Mouse (Mus musculus): Measurements from ENCODE around the gene Trcg1. TPM values are rescaled to one million over a fixed set of nuclear protein-coding genes. Genes with fewer than 3 reads are reported as not detected.

Trcg1 gene
- total RNA-seq, 1 experiment from 2014 or later, result not detected

DNA sequence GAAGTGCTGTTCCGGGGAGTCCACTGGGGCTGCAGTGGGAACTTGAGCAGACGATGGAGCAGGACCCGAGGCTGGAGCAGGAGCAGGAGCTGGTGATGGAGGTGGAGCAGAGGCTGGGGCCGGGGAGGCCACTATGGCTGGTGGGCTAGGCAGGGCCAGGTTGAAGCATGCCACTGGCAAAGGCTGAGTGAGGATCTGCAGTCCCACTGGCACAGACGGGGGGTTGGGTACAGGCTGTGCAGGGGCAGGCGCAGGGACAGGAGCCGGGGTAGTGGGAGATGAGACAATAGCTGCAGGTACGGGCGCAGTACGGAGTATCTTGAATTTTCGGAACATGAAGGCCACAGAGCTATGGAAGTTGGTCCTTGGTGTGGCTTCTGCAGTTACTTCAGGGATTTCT lies 20.5 kb downstream of the Trcg1 start:
- ATAC-seq (replicated peaks; ENCODE audit: insufficient number of reproducible peaks, low FRiP score, low TSS enrichment, poor library complexity, severe bottlenecking), result no peak

DNA sequence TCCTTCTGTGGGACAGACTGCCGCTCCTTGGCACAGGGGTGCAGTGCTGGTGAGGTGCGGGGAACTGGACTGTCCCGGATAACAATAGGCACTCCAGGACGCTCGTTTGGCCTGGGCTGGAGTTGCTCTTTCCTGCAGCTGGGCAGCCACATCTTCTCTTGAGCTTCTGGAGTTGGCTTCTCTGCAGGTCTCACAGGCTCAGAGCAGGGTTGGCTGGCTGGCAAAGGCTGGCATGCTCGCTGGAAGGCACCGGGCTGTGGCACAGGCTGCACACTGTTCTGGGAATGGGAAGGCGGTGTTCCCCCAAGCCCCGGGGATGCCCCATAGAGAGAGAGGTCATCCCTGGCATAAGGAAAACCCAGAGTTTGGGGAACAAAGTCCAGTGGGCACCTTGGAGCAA lies 21.3 kb downstream of the Trcg1 start:
- no peak for ATAC-seq (replicated peaks; ENCODE audit: insufficient number of reproducible peaks, low FRiP score, low TSS enrichment, poor library complexity, severe bottlenecking)

DNA sequence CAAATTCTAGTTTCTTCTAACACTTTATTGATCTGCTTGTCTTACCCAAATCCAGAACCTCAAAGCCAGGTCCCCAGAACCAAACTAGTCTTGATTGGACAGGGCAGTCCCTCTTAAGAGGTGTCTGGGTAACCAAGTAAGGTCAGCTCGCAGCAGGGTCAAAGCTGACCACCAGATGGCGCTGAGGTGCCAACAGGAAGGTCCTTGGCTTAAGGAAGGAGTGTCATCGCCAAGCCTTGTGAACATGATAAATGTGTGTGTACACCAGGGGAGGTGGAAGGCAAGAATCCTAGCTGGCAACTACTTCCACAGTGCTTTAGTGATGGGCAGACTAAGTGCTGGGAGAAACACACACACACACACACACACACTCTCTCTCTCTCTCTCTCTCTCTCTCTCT lies 23.4 kb downstream of the Trcg1 start:
- ATAC-seq (replicated peaks; ENCODE audit: insufficient number of reproducible peaks, low FRiP score, low TSS enrichment, poor library complexity, severe bottlenecking), result peak; percentile 71

DNA sequence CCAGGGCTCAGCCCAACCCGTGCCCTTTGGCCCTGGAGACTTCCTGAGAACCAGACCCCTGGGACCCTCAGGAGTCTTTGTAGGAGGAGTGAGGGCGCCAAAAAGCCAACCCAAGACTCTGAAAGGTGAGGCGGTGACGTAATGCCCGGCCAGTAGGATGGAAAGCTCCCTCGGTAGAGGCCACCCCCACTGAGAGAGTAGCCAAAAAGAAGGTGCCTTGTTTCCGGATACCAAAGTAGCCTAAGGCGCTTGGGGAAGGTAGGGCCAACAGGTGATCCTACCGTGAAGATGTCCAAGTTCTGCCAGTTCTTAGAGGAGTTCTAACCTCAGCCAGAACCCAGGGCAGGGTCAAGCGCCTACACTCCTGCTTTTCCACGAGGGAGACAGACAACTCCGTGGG lies 24.6 kb downstream of the Trcg1 start:
- no peak for ATAC-seq (replicated peaks; ENCODE audit: insufficient number of reproducible peaks, low FRiP score, low TSS enrichment, poor library complexity, severe bottlenecking)

DNA sequence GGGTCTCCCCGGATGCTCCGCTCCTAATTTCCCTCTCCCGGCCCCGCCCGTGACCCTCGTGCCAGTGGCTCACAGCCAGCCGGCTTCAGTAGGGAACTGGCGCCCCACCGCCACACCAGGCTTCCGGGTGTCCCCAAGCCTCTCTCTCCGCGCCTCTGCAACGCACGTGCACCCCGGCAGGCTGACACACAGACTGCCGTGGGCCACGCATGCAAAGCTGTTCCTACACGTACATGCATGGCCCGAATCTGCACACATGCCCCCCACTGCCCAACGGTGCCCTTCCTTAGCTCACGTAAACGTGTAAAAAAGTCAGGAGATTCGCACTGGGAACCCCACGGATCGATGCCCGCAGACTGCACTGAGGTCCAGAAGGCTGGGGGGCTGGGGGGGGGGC lies 25.2 kb downstream of the Trcg1 start:
- ATAC-seq (replicated peaks; ENCODE audit: insufficient number of reproducible peaks, low FRiP score, low TSS enrichment, poor library complexity, severe bottlenecking), result no peak

DNA sequence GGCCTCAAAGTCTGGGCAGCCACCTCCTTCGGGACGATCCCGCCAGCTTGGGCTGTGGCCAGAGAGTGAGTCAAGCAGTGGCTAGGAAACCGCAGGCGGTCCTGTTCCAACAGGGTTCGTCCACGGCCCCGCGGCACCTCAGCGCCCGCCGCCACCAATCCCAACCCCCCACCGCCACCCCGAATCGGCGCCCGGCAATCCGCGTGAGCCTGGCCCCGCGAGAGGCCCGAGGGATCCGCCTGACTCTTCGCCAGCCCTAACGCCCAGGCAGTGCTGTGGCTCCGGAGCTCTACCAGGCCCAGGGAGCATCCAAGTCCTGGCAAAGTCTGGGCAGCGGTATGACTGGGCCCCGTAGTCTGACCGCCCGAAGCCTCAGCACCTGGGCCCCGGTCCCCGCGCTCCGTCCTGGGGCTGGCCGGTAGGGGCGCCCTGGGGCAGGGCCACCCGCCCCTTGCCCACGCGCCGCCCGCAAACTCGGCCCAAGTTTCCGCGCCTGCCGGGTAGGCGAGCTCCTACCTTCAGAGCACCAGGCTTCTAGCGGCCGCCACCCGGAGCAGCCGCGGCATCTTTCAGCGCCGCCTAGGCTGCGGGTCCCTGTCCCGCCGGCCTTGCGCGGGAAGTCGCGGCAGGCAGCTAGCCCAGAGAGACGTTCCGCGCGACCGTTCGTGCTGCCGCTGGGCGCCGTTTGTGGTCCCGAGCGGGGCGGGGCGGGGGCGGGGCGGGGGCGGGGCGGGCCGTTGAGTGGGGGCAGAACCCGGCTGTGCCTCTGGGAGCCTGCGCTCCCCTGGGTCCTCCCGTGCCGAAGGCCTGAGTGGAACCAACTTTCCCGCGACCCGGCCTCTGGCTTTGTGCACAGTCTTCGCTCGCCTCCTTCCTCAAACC lies 25.8 kb downstream of the Trcg1 start, which contains the start of gene 1700017B05Rik:
Gene 1700017B05Rik, minus strand, starts transcription at position 700 of the 882 bp plus-strand sequence.
- ATAC-seq (replicated peaks; ENCODE audit: insufficient number of reproducible peaks, low FRiP score, low TSS enrichment, poor library complexity, severe bottlenecking), result 0 out of 2 replicates have a peak, but pooled peaks have one; percentile 6

DNA sequence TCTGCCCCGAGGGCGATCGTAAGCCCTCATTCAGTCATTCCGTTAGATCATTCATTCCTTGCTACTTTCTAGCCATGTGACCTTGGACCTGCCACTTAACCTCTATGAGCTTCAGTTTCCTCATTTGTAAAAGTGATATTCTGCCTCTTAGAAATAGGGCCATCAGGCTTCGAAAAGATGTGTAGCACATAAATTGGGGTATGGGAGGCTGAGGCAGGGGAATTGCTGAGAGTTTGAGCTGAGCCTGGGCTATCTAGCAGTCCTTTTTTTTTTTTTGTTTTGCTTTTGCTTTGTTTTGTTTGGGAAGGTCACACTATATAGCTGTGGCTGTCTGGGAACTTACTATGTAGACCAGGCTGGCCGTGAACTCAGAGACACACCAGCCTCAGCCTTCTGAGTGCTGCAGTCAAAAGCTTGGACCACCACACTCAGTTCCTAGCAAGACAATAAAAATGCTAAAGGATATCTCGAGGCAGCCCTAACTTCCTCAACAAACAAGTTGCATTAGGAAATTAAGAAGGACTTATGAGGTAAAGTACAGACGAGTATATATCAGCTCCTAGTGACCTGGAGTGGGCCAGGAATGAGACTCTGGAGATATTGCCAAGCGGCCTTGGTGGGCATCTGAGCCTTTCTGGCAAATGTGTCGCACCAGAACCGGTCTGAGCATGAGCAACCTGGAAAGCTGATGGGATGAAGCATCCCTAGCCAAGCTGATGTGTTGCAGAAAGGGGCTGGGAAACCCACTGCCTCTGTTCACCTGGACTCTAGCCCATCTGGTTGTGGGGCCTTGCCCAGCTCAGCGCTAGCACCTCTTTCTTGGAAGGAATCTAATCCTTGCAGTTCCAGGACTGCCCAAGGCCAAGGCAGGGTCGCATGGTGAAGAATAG lies 26.7 kb downstream of the Trcg1 start:
- ATAC-seq (replicated peaks; ENCODE audit: insufficient number of reproducible peaks, low FRiP score, low TSS enrichment, poor library complexity, severe bottlenecking), result peak; percentile 41

DNA sequence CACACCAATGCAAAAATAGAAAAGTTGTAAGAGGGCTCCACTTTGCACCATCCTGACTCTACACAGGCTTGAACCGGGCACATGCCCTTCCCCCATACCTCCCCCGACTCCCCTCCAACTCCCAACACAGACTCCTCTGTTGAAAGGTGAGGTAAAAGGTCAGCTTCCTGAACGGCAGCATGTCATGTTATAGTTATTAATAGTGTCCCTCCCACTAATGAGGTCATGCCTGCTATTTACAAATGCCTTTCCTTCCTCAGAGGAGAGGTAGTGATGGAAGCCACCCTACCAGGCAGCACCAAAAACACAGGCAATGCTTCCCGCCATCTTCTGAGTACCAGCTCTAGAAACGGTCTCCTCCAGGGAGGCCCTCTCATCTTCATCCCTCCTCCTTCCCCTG lies 28.8 kb downstream of the Trcg1 start:
- ATAC-seq (replicated peaks; ENCODE audit: insufficient number of reproducible peaks, low FRiP score, low TSS enrichment, poor library complexity, severe bottlenecking), result no peak

DNA sequence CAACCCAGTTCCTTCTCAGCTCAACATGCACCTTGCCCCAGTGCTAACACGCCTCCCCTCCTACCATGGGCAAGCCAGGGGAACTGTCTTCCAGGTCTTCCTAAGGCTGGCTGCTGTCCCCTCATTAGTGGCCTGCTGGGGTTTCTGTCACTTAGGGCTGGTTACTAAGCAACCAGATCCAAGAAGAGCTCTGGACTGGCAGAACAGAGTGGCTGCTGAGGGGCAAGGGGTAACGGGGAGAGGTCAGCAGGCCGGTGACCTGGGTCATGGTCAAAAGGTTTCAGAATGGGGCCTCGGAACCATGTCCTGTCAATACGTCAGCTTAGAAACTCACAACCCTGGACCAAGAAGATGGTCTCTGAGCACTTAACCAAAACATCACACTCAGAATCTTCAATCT lies 31.1 kb downstream of the Trcg1 start:
- ATAC-seq (replicated peaks; ENCODE audit: insufficient number of reproducible peaks, low FRiP score, low TSS enrichment, poor library complexity, severe bottlenecking), result no peak

DNA sequence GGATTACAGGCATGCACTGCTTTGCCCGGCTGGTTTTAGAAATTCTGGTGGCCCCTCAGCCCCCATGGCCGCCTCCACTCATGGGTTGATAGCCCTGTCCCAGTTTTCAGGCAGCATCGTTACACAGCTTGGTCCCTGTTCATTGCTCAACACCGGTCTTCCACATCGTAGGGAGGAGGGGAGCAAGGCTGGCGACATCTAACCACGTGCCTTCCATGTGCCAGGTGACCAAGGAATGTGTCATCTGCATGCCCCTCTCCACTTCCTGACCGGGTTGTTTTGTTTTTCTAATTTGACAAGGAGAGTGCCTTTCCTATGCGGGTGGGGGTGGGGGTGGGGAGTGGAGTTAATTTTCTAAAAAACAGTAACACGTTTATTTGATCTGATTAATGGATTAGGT lies 31.7 kb downstream of the Trcg1 start:
- ATAC-seq (replicated peaks; ENCODE audit: insufficient number of reproducible peaks, low FRiP score, low TSS enrichment, poor library complexity, severe bottlenecking), result no peak

DNA sequence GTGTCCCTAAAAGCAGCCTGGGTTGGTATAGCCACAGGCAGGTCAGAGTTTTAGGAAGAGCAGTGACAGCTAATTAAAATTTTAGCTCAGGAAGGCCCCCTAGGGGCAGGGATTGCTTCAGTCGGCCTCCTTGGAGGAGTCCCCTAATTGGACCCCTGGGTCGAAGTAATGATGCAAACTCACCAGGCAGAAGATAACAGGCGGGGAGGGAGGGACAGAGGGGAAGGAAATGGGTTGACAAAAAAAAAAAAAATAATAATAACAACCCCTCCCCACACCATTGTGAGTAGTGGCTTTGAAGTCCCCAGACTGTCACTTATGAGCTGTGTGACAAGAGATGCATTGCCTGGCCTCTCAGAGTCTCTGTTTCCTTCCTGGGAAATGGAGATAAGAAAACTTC lies 32.2 kb downstream of the Trcg1 start:
- ATAC-seq (replicated peaks; ENCODE audit: insufficient number of reproducible peaks, low FRiP score, low TSS enrichment, poor library complexity, severe bottlenecking), result no peak

DNA sequence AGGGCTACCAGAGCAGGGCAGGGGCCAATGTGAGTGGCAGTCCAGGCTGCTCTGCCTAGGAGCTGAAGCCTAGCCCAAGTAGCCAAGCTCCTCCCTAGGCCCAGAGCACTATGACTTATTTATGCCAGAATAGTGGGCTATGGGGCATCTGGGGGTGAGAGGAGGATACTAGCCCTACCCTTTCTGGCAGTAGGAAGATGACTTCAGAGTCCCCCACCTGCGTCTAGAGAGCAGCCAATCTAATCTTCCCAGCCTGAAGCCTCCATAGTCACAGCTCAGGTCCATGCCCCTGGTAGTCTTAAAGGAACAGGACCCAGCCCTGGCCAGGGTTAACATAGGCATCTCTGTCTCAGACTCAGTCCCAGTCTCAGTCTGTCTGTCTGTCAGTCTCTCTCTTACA lies 33.0 kb downstream of the Trcg1 start:
- no peak for ATAC-seq (replicated peaks; ENCODE audit: insufficient number of reproducible peaks, low FRiP score, low TSS enrichment, poor library complexity, severe bottlenecking)

DNA sequence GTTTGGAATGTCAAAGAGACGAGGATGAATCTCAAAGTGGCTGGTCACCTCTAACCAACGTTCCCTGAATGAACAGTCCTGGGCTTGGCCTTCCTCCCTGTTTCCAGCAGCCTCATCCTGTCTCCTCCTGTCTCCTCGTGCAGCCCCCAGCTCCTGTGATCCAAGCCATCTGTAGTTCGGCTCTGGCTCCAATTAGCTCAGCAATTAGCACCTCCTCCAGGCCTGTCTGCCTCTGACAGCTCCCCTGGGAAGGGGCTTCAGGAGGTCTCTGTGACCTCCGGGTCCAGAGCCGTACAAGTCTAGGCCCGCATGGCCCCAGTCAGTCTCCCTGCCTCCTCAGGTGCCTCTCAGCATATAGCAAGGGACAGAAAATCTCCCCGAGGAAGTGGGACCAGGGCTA lies 34.0 kb downstream of the Trcg1 start:
- no peak for ATAC-seq (replicated peaks; ENCODE audit: insufficient number of reproducible peaks, low FRiP score, low TSS enrichment, poor library complexity, severe bottlenecking)

DNA sequence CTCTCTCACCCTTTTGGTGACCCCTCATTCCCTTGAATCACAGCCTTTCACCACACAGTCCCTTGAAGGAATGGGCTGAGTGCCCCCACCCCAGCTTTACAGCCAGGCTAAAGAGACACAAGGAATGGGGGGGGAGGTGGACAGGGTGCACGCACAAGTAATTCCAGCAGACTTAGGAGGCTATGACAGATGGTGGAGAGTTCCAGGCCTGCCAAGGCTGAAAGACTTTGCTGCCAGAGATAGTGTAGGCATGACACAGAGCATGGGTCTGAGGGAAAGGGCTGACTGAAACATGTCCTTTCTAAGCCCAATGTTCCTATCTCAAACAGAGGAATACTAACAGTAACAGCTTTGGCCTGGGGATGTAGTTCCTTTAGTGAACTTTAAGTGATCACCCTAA lies 34.7 kb downstream of the Trcg1 start:
- ATAC-seq (replicated peaks; ENCODE audit: insufficient number of reproducible peaks, low FRiP score, low TSS enrichment, poor library complexity, severe bottlenecking), result no peak

DNA sequence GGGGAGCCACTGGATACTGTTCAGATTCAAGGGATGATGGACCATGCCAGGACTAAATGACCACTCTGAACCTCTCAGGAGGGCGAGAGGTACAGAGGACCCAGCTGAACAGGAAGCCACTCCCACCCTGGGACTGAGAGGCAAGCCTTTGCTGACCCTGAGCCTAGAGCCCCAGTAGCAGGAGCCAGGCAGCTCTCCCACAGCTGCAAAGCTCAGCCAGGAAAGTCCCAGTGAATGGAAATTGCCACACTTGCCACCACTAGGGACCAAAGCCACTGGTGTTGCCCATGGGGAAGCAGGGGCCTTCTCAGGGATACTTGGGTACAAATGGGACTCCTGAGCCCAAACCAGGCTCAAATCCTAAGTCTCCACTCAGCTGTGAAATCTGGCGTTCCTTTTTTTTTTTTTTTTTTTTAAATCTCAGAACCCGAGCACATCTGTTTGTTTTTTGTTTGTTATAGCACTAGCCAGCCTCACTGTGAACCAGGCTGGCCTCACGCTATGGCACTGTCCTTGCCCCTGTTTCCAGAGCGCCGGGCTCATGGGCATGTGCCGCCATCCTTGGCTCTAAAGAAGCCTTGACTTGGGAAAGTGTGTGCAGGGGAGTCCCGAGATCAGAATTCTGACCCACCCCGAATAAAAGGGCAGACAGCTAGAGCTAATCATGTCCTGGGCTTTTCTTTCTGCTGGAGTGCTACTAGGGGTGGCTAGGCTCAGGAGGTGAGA lies 35.6 kb downstream of the Trcg1 start:
- ATAC-seq (replicated peaks; ENCODE audit: insufficient number of reproducible peaks, low FRiP score, low TSS enrichment, poor library complexity, severe bottlenecking), result no peak

DNA sequence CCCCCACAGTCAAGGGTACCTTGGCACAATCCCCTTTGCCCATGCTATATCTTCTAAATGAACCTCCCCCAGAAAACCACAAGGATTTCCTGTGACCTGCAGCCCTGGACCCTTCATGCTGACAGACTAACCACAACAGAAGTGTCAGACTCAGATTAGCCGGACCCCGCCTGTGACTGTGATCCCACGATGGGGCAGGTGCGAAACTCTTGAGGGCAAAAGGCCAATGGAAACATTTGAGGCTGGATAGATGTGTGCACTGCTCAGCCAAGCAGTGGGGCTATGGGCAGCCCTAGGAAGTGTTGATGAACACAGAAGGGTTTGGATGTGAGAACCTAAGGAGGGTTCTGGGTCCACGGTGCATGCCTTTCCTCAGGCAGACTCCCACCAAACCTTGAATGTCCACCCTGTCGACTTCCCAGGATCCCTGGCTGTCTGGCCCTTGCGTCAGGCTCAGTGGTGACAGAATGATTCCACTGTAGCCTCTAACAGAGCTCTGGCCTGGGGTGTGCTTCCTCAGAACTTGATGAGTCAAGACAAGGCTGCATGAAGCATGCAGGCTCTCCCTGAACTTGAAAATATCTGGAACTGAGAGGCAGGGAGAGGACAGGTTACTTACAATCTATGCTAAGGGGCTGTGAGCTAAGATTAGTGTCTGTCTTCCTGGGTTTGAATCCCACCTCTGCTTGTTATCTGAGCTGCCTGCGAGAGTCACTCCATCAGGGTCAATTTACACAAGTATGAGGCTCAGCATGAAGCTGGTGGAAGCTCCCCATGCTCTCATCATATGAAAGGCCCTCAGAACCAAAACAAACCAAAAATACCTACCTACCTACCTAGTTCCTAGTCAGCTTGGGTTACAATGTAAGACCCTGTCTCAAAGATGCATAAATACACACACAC lies 36.8 kb downstream of the Trcg1 start:
- ATAC-seq (replicated peaks; ENCODE audit: insufficient number of reproducible peaks, low FRiP score, low TSS enrichment, poor library complexity, severe bottlenecking), result 0 out of 2 replicates have a peak, but pooled peaks have one; percentile 36

DNA sequence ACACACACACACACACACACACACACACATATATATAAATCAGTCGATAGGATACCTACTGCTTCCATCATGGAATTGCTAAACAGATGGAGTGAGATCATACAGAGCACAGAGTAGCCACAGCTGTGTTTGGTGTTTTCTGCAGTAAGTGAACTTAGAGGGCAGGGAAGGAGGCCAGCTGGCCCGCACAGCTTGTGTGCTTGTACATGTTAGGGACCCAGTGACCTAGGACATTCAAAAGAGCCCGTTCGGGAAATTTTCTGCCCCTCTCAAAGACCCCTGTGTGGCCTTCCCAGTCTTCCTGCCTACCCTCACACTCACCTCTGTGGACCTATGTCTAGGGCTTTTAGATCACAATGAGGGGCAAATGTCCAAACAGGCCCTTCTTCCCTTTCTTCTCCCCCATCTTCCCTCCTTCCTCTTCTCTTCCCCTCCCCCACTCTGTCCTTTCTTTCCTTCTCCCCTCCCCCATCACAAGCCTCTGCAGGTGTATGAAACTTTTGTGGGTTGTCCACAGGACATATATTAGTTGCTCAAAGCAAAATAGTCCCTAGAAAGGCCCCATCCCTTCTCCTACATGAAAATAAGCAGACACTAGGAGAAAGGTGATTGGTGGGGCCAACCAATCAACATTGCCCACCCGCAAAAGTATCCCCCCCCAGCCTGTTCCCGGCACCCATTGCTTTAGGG lies 37.6 kb downstream of the Trcg1 start:
- no peak for ATAC-seq (replicated peaks; ENCODE audit: insufficient number of reproducible peaks, low FRiP score, low TSS enrichment, poor library complexity, severe bottlenecking)

DNA sequence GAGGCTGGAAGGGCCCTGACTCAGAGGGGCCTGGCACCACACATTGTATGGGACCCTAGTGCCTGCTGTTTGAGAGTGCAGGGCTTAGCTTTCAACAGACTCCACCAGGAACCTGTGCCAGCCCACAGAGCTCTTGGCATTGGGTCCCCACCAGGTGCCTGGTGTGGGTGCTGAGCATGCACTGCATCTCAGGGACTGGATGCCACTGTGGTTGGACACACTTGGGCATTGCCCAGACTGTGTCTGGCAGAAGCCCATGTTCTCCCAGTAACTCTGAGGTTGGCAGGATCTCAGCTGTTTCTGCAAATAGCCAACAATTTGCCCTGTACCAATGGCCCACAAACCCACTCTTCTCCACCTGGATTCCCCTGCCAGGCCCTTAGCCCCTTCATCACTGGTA lies 40.0 kb downstream of the Trcg1 start:
- no peak for ATAC-seq (replicated peaks; ENCODE audit: insufficient number of reproducible peaks, low FRiP score, low TSS enrichment, poor library complexity, severe bottlenecking)
